Mouse (Mus musculus) midbrain, postnatal 0 days (tissue): Measurements from ENCODE around the gene Crkl. TPM values are rescaled to one million over a fixed set of nuclear protein-coding genes. Genes with fewer than 3 reads are reported as not detected.

ENCODE experiments used
- ATAC-seq: fragments of 200-750 bp; cut with Nextera tagmentation; 2 replicates; pipeline ENCODE4 v1.8.0; 2017; ENCODE audit warnings: moderate number of reproducible peaks, mild to moderate bottlenecking, moderate TSS enrichment, moderate library complexity; ENCODE audit not compliant: low FRiP score
- DNase-seq: peaks from one replicate; pipeline ENCODE4 v3.0.0-alpha.2; 2015; ENCODE audit warnings: low spot score
- H3K27ac ChIP-seq: fragments of 300-500 bp; sonication (generic); 2 replicates; pipeline ENCODE4 v1.5.1; 2014; ENCODE audit warnings: low read depth, mild to moderate bottlenecking, low read length, mixed read lengths
- H3K27me3 ChIP-seq: fragments of 300-500 bp; sonication (generic); 2 replicates; pipeline ENCODE4 v1.6.1; 2014; ENCODE audit warnings: low read length, control low read depth, mixed read lengths; ENCODE audit not compliant: insufficient read depth
- H3K36me3 ChIP-seq: fragments of 300-500 bp; sonication (generic); 2 replicates; pipeline ENCODE4 v1.6.1; 2014; ENCODE audit warnings: low read length, control low read depth, mixed read lengths; ENCODE audit not compliant: insufficient read depth
- H3K4me1 ChIP-seq: fragments of 300-500 bp; sonication (generic); 2 replicates; pipeline ENCODE4 v1.6.1; 2014; ENCODE audit warnings: mild to moderate bottlenecking, control low read depth, antibody characterized with exemption, low read length, mixed read lengths; ENCODE audit not compliant: insufficient read depth
- H3K4me2 ChIP-seq: fragments of 300-500 bp; sonication (generic); 2 replicates; pipeline ENCODE4 v1.6.1; 2014; ENCODE audit warnings: low read depth, mild to moderate bottlenecking, low read length, mixed read lengths; ENCODE audit not compliant: poor library complexity, severe bottlenecking
- H3K4me3 ChIP-seq: fragments of 300-500 bp; sonication (generic); 2 replicates; pipeline ENCODE4 v1.5.1; 2014; ENCODE audit warnings: low read depth, mild to moderate bottlenecking, low read length, moderate library complexity
- H3K9ac ChIP-seq: fragments of 300-500 bp; sonication (generic); replicated peaks from 2 replicates; pipeline ENCODE4 v1.6.1; 2014; ENCODE audit warnings: mild to moderate bottlenecking, low read length, moderate library complexity, mixed read lengths; ENCODE audit not compliant: poor library complexity, severe bottlenecking
- H3K9me3 ChIP-seq: fragments of 300-500 bp; sonication (generic); 2 replicates; pipeline ENCODE4 v1.6.1; 2016; ENCODE audit warnings: low read length, control low read depth
- CTCF ChIP-seq: IDR thresholded peaks from 2 replicates; pipeline ENCODE4 v1.5.1; 2016; ENCODE audit warnings: antibody characterized with exemption, mild to moderate bottlenecking
- WGBS: fragments of 180-500 bp; shearing (Covaris S2); extraction: QIAGEN DNeasy Blood & Tissue Kit; methylation state at CpG from one replicate; pipeline ENCODE4 v1.1.7; 2014; 5-methylcytosine and 5-hydroxymethylcytosine counted together
- polyA plus RNA-seq: library from polyadenylated mRNA; unstranded; fragments of >200 nt; fragmentation: Nextera tagmentation; extraction: Ambion mirVana; gene quantifications from 2 replicates; pipeline ENCODE4 v1.2.1, GENCODE M21; 2015
- total RNA-seq: library from RNA; depleted of rRNA; stranded (reverse); fragments of >200 nt; gene quantifications from 2 replicates; pipeline ENCODE4 v1.2.3, GENCODE M21; 2014; rRNA removed

Crkl gene
- total and polyA plus RNA-seq, 2 experiments from 2014 or later = 47.8 to 61.1 TPM

GRCm38 (mm10) chr16:17532676-17533329 lies 81.0 kb downstream of the Crkl start:
- DNase-seq = no peak
- no peak overlapping the region for H3K9ac ChIP-seq
- WGBS = 71% methylated on average over 14 of the region's 14 CpGs
- no peak overlapping the region for H3K4me3 ChIP-seq
- H3K9me3 ChIP-seq = no peaks in the 10 kb centered on the region
- ATAC-seq = no peak
- peaks cover 10% of the 10 kb centered on the region for H3K4me1 ChIP-seq
- H3K36me3 ChIP-seq = peaks cover 6% of the 10 kb centered on the region; the same call in 1 of the 2 replicates
- H3K27ac ChIP-seq = no peak overlapping the region
- no peaks in the 10 kb centered on the region for H3K27me3 ChIP-seq
- no peak overlapping the region for H3K4me2 ChIP-seq
- no peak for TF ChIP-seq CTCF

DNA sequence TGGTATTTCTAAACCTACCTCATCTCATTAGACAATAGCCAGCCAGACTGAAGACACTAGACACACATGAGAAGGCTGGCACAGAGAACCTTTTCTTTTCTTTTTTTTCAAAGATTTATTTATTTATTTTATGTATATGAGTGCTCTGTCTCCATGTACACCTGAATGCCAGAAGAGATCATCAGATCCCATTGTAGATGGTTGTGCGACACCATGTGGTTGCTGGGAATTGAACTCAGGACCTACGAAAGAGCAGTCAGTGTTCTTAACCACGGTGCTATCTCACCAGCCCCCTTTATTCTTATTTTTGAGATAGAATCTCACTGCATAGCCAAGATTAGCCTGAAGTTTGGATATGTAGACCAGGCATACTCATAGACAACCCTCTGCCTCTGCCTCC lies 84.8 kb downstream of the Crkl start:
- H3K4me3 ChIP-seq = no peak overlapping the region
- WGBS = 91% methylated on average over 3 of the region's 3 CpGs
- 0 out of 2 replicates have a peak, but pooled peaks cover 4% of the 10 kb centered on the region for H3K4me1 ChIP-seq
- H3K9me3 ChIP-seq = no peaks in the 10 kb centered on the region
- H3K36me3 ChIP-seq = no peaks in the 10 kb centered on the region
- TF ChIP-seq CTCF = no peak
- ATAC-seq (no peak), DNase-seq (no peak)
- no peaks in the 10 kb centered on the region for H3K27me3 ChIP-seq
- H3K9ac ChIP-seq = no peak overlapping the region
- no peak overlapping the region for H3K4me2 ChIP-seq
- no peak overlapping the region for H3K27ac ChIP-seq

Other genes starting within 250 kb of the Crkl start
- gene Ube2l3, start 249.3 kb upstream of the Crkl start, total RNA-seq = 108 and 111 TPM in 2 replicates
- 300 and 310 TPM in 2 replicates for gene Ube2l3, start 249.3 kb upstream of the Crkl start, polyA plus RNA-seq
- 4.9 and 6.0 TPM in 2 replicates for gene Rimbp3, start 243.4 kb upstream of the Crkl start, total RNA-seq
- 1.4 and 1.7 TPM in 2 replicates for gene Rimbp3, start 243.4 kb upstream of the Crkl start, polyA plus RNA-seq
- 13.8 and 14.6 TPM in 2 replicates for gene Hic2, start 218.4 kb upstream of the Crkl start, total RNA-seq
- 4.0 and 5.4 TPM in 2 replicates for gene Hic2, start 218.4 kb upstream of the Crkl start, polyA plus RNA-seq
- 79.4 and 80.4 TPM in 2 replicates for gene Tmem191c, start 175.9 kb upstream of the Crkl start, total RNA-seq
- gene Tmem191c, start 175.9 kb upstream of the Crkl start, polyA plus RNA-seq = 126 and 133 TPM in 2 replicates
- 7.3 and 9.4 TPM in 2 replicates for gene Serpind1, start 120.6 kb upstream of the Crkl start, total RNA-seq
- gene Serpind1, start 120.6 kb upstream of the Crkl start, polyA plus RNA-seq = 9.4 and 10.0 TPM in 2 replicates
- gene Snap29, start 46.0 kb upstream of the Crkl start, total RNA-seq = 40.5 and 42.5 TPM in 2 replicates
- 14.5 and 16.2 TPM in 2 replicates for gene Snap29, start 46.0 kb upstream of the Crkl start, polyA plus RNA-seq
- gene Pi4ka, start 45.7 kb upstream of the Crkl start, total RNA-seq = 122 and 135 TPM in 2 replicates
- gene Pi4ka, start 45.7 kb upstream of the Crkl start, polyA plus RNA-seq = 46.5 and 49.3 TPM in 2 replicates
- gene Aifm3, start 37.6 kb downstream of the Crkl start, total RNA-seq = 16.2 and 23.2 TPM in 2 replicates
- gene Aifm3, start 37.6 kb downstream of the Crkl start, polyA plus RNA-seq = 12.5 and 14.1 TPM in 2 replicates
- gene Lztr1, start 56.7 kb downstream of the Crkl start, total RNA-seq = 221 and 264 TPM in 2 replicates
- 94.0 and 104 TPM in 2 replicates for gene Lztr1, start 56.7 kb downstream of the Crkl start, polyA plus RNA-seq
- 59.3 and 65.5 TPM in 2 replicates for gene Thap7, start 79.1 kb downstream of the Crkl start, total RNA-seq
- 57.1 and 64.1 TPM in 2 replicates for gene Thap7, start 79.1 kb downstream of the Crkl start, polyA plus RNA-seq
- 1.1 and 2.9 TPM in 2 replicates for gene Lrrc74b, start 109.3 kb downstream of the Crkl start, total RNA-seq
- 2.1 and 2.5 TPM in 2 replicates for gene Lrrc74b, start 109.3 kb downstream of the Crkl start, polyA plus RNA-seq
- gene P2rx6, start 109.9 kb downstream of the Crkl start, total RNA-seq = 1.1 and 2.6 TPM in 2 replicates
- 2.9 TPM in 2 replicates for gene P2rx6, start 109.9 kb downstream of the Crkl start, polyA plus RNA-seq
- gene Slc7a4, start 131.2 kb downstream of the Crkl start, total RNA-seq = 69.7 and 76.6 TPM in 2 replicates
- gene Slc7a4, start 131.2 kb downstream of the Crkl start, polyA plus RNA-seq = 45.7 and 46.5 TPM in 2 replicates
- gene Smpd4, start 167.4 kb downstream of the Crkl start, total RNA-seq = 49.9 and 58.5 TPM in 2 replicates
- gene Smpd4, start 167.4 kb downstream of the Crkl start, polyA plus RNA-seq = 23.4 and 24.7 TPM in 2 replicates
- 22.5 and 25.3 TPM in 2 replicates for gene Ccdc74a, start 194.5 kb downstream of the Crkl start, total RNA-seq
- 30.8 and 35.5 TPM in 2 replicates for gene Ccdc74a, start 194.5 kb downstream of the Crkl start, polyA plus RNA-seq